Mouse (Mus musculus): ENCODE measurements around the gene Rtp4.

- TF ChIP-seq CTCF (IDR thresholded peaks at IDR 0.05; ENCODE audit: low read depth, low read length) (no peak), POLR2A (IDR thresholded peaks at IDR 0.05; ENCODE audit: borderline replicate concordance, low read depth, low read length) (no peak)
Measured at GRCm38 (mm10) chr16:23533707-23534106, 13.6 kb downstream of the Rtp4 start.
